Mouse (Mus musculus): ENCODE data around the gene Smim12. TPM values are rescaled to one million over a fixed set of nuclear protein-coding genes. Genes with fewer than 3 reads are reported as not detected.

Gene Smim12
- 31.1 and 31.6 TPM in 2 replicates for polyA plus RNA-seq (2012; rRNA removed)

GRCm38 (mm10) chr4:127243552-127243951 is at the start of gene Smim12:
TSS of gene Smim12 (plus strand) at chr4:127243784.

Other genes with a start within 250 kb of the Smim12 start
- 361 and 377 TPM in 2 replicates for gene Sfpq, start 222.5 kb upstream of the Smim12 start, polyA plus RNA-seq (2012; rRNA removed)
- 10.8 and 11.5 TPM in 2 replicates for gene Zmym1, start 182.6 kb upstream of the Smim12 start, polyA plus RNA-seq (2012; rRNA removed)
- gene Zmym6, start 166.4 kb upstream of the Smim12 start, polyA plus RNA-seq (2012; rRNA removed): 42.3 and 46.6 TPM in 2 replicates
- 18.7 and 19.1 TPM in 2 replicates for gene Tmem35b, start 120.1 kb upstream of the Smim12 start, polyA plus RNA-seq (2012; rRNA removed)
- gene Dlgap3, start 74.6 kb upstream of the Smim12 start, polyA plus RNA-seq (2012; rRNA removed): 21.6 and 24.1 TPM in 2 replicates
- gene Gja4, start 70.3 kb downstream of the Smim12 start, polyA plus RNA-seq (2012; rRNA removed): 23.2 and 24.1 TPM in 2 replicates
- gene Gjb3, start 87.1 kb downstream of the Smim12 start, polyA plus RNA-seq (2012; rRNA removed): 0.07 and 0.73 TPM in 2 replicates
- gene Gjb4, start 110.3 kb downstream of the Smim12 start, polyA plus RNA-seq (2012; rRNA removed): 0.07 and 0.23 TPM in 2 replicates
- 0.10 and 0.25 TPM in 2 replicates for gene Gjb5, start 114.4 kb downstream of the Smim12 start, polyA plus RNA-seq (2012; rRNA removed)

Measured in central nervous system, embryonic 14 days (tissue).